Mouse (Mus musculus) Muller cell, postnatal 12 days (primary cell): ENCODE results near the gene Pla2g4e.

Source experiments
- DNase-seq: peaks from one replicate; pipeline ENCODE4 v3.0.0-alpha.2; 2015; ENCODE audit errors: inconsistent ontology term

Gene Pla2g4e

DNA sequence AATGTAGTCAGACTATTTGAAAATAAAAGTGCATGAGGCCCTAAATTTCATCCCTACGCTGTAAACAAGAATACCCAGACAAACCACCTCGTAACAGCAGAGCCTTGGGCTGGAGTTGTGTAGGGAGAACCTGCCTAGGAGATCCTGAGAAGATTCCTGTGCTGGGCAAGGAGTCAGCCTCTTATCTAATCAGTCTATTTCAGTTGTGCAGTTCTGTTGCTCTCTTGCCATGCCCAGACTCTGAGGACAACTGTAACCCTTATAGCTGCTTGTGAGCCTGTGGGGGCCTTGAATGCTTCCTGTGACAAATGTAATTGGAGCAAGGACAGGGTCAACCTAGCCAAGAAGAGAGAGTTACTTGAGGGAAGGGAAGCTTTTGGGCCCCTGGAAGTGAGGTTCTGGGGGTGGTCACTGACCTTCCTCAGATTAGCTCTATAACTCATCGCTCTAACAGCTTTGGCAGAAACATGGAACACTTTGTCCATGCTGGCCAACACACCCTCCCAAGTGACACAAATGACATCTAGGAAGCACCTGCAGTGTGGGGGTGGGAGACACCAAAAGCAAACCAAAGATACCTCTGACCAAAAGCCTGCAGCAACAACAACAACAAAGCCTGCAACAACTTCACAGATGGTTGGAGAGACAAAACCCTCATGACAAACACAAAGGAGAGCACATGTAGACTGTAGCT is 9.0 kb downstream of the Pla2g4e start:
- no peak for DNase-seq

DNA sequence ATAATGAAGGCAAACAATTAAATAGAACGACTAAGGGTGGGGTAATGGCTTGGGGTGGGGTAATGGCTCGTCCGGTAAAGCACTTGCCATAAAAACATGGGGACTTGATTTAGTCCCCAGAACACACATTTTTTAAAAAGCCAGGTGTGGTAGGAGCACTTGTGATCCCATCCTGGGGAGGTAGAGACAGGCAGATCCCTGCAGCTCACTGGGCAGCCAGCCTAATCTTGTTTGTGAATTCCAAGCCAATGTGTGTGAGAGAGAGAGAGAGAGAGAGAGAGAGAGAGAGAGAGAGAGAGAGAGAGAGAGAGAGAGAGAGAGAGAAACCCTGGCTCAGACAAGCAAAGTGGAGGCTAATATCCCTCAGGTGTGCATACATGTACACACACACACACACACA is 9.8 kb downstream of the Pla2g4e start:
- DNase-seq: no peak

DNA sequence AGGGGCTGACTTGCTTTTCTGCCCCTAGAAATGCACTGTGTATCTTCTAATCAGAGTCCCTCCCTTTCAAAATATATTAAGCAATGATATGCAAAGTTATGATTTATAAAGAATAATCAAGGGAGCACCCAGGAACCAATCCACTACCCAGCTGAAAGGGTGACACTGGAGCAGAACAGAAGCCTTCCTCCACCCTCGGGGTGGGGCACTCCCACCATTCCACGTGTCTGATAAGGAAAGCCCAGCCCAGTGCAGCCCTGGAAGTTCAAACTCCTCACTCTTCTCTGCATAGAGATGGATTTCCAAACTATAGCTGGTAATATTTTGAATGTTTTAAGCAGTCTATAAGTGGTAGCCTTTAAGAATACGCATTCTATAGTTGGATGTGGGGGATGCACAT is 13.5 kb downstream of the Pla2g4e start:
- no peak for DNase-seq

DNA sequence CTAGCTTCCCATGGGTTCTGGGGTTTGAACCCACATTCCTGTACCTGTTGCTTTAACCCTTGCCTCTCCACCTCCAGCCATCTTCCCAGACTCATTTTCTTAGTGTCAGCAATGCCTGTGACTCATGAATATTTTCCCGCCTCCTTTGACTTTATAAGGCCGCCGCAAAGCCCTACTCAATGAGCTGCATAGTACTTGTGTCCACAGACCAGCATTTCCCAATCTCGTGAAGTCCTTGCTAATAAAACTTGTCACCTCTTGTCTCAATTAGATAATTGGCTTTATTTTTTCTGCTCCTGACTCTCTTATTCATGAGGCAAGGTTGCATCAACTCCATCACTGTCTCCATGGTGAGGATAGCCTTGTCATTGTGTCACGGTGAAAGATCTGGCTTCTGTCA is 30.5 kb downstream of the Pla2g4e start:
- no peak for DNase-seq

DNA sequence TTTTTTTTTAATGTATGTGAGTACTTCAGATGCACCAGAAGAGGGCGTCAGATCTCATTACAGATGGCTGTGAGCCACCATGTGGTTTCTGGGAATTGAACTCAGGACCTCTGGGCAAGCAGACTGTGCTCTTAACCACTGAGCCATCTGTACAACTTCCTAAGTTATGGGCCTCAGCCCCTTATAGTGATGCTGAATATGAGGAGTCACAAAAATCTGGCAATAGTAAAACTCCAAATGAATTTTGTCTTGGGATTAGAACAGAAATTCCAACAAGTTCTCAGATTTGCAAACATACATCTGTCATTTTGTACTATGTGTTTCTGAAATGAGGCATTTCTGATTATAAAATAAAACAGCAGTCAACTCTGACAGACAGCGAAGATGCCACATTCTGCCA is 33.7 kb downstream of the Pla2g4e start:
- no peak for DNase-seq

DNA sequence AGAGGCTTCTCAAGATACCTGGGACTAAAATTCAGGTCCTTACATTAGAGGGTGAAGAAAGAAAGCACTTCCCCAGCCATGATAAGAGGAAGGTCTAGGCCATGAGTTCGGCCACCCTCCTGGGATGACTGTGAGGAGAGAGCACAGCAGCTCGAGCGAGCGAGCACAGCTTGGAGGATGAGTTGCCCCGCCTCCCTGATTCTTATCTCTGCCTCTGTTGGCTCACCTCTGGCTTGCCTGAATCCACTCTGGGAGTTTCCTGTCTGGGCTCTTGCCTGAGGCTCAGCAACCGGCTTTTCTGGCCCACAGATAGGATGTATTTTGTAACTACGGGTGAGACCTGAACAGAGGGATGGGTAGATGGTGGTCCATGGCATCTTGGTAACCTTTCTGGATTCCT is 37.2 kb downstream of the Pla2g4e start:
- DNase-seq: no peak

DNA sequence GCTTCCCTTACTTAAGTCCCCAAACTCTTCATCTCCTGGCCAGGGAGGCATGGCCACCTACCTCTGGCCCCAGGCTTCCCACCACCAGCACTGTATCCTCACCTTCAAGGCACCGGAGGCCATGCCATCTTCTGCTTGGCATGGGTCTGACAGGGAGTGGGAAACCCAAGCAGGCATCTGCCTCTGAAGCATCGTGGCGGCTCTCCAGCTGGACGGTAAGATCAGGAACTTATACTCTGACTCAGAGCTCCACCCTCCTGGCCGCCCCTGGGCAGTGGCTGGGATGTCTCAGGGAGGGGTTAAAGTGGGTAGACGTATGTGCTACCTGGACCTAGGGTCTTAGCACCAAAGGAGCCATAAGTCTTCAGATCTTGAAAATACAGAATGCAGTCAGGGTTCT is 38.1 kb downstream of the Pla2g4e start:
- no peak for DNase-seq

DNA sequence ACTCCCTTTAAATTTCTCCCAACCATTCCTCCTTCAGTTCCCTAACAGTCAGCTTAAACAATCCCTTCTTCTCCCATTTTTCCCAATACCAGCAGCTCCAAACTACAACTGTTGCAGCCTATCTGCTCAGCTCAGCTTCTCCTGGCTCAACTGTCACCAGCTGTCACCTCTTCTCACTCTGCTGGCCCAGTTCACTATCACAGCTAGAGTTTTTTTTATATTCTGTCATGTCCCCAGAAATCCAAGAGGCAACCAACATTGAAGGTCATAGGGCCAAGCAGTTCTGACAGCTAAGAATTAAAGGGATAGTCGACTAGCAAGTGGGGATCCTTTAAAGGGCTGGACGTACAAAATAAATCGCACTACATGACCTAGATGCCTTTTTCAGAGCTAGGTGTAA is 41.4 kb downstream of the Pla2g4e start:
- DNase-seq: no peak

DNA sequence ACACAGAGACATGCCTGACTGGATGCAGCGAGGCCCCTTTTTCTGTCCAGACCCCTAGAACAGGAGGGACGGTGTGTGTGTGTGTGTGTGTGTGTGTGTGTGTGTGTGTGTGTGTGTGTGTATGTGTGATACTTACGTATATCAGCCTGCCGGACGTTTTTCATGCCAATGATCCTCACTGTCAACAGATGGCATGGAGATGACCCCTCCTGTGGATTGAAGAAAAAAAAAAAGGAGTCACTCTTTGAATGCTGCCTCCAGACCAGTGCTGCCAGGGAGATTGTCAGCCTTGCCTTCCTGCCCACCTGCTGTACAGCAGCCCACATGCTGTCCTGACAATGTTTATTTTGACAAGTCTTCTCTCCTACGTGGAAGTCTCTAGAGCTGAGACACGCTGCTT is 45.1 kb downstream of the Pla2g4e start:
- DNase-seq: no peak

DNA sequence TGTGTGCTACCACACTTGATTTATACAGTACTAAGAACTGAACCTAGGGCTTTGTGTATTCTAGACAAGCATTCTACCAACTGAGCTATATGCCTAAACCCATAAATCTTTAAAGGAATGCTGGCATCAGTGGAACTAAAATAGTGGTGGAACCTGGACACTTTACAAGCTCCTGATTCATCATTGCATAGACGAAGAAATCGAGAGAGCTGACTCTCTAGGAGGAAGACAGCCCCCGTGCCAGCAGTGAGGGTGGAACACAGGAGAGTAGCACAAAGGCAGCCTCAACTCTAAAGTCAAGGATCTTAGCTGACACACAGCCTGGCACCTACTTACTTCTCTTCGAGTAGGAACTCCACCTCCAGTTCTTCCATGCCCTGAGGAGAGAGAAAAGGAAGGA is 57.0 kb downstream of the Pla2g4e start:
- DNase-seq: no peak

DNA sequence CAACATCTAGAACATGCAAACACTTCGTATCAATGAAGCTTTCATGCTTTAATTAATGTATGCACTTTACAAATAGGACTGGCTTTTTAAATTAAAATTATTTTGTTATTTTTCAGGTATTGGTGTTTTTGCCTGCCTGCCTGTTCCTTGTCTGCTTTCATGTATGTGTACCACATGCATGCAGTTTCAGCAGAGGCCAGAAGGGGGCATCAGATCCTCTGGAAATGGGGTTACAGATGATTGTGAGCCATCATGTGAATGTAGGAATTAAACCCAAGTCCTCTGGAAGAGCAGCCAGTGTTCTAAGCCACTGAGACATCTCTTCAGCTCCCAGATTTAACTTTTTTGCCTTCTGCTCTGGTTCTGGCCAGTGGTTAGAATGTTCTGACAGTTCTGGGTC is 57.6 kb downstream of the Pla2g4e start:
- DNase-seq: no peak

DNA sequence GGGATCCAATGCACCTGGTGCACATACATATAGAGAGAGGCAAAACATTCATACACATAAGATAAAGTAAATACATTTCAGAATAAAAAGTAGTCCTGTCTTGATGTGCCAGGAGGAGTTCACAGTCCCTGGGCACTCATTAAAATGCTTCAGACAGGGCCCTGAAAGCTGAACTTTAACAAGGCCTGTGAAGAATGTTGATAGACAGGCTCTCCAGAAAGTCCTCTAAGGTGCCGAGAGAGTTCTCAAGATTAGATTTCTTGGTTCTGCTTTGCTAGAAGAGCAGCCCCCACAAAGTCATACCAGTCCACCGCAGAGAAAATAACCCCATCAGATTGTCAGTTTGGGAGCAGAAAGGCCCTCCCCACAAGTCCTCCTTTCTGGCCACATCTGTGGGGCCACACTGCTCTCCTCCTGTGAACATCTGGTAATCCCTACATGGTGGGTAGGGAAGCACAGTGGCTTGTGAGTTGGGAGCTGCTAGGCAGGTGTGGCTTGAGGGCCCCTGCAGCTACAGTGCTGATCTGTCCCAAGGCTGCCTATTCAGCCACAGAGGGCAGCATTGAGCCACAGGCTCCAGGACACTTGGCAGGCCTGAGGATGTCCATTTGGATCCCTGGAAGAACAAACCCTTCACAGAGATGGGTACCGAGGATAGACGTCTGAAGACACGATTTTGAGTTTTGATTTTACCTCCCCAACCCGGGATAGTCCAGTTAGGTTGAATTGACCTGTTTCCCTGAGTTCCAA is 59.4 kb downstream of the Pla2g4e start:
- no peak for DNase-seq

DNA sequence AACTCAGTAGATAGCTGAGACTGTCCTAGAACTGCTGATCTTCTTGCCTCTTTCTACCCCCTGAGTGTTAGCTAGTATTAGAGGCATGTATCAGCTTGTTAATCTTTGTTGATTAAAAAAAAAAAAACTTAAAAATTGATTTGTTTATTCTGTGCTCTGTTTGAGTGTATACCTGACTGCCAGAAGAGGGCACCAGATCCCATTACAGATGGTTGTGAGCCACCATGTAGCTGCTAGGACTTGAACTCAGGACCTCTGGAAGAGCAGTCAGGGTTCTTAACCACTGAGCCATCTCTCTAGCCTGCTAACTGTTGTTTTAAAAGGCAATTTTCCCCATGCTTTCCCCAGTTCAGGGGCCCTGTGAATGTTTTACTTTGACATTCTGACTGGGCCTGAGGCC is 66.2 kb downstream of the Pla2g4e start:
- no peak for DNase-seq

DNA sequence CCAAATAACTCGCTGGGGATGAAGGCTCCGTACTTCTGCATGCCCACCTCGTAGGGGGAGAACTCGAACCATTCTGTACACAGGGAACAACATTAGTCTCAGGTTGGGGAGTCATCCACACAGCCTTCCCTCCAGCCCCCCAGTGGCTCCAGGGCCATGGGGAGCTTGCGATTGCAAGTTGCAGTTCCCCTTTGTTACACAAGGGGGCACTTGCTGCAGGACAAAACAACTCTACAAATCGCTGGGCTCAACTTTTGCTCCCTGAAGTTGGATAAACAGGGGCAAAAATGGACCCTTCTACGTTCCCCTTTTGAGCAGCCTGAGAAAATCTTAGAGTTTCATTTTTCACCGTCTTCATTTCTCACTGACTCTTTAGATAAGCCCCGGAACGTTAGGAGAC is 71.4 kb downstream of the Pla2g4e start:
- DNase-seq: peak; percentile 27

DNA sequence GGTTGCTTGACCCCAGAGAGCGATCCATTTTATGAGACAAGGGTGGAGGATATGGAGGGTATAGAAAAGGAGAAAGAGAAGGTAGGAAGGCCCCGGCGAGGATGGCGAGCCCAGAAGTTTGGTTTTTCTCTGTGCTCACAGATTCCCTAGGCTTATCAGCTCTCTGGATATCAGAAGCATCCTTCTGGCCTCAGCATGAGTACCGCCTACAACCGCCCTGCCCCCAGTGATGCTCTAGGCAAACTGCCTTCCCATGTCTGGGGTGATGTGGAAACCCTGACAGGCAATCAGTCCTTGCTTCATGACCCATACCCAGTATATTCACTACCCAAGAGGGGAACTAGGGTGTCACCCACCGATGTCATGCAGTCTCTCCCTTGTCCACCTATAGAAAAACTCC is 73.8 kb downstream of the Pla2g4e start:
- DNase-seq: no peak

DNA sequence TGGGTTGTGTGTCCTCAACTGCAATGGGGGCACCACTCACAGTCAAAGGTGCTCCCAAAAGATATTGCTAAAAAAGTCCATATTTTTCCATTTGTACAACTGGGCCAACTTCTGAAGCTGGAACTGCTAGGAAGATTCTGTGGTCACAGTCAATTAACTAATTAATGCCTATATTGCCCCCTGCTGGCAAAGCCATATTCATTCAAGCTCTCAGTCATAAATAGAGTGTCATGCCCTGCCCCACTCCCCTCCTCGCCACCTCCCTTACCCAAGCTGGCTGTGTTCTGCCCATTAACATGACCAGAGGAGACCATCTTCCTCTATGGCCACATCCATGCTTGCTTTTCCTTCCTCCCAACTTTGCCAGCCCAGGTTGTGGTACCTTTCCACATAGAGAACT is 74.4 kb downstream of the Pla2g4e start:
- peak; percentile 33 for DNase-seq

DNA sequence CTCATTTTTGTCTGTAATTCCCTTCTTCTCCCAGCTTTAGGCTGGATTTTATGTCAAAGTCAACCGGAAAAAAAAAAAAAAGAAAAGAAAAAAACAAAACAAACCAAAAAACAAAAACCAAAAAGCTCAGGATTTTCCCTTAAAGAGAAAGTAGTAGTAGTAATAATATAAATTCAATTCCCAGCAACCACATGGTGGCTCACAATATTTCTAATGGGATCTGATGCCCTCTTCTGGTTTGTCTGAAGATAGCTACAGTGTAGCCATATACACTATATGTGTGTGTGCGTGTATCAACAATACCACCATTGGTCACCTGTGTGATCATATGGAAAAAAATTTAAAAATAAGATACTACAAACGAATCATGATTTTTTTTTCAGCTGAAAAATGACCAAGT is 75.8 kb downstream of the Pla2g4e start:
- no peak for DNase-seq

DNA sequence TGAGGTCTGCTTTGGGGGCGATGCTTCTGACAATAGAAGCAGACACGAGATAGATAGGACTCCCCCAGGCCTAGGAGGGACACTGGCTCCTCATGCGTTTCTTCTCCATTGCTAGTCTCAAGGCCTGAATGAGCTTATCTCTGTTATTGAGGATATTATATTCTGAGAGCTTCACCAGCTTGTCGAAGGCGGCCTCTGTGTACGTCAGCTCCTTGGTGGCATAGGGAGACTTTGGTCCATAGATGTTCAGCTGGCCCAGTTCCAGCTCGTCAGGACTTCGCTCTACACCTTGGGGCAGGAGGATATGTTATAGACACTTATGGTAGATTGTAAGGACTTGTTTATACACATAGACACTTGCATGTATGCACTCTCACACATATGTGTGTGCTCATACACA is 77.4 kb downstream of the Pla2g4e start:
- no peak for DNase-seq

DNA sequence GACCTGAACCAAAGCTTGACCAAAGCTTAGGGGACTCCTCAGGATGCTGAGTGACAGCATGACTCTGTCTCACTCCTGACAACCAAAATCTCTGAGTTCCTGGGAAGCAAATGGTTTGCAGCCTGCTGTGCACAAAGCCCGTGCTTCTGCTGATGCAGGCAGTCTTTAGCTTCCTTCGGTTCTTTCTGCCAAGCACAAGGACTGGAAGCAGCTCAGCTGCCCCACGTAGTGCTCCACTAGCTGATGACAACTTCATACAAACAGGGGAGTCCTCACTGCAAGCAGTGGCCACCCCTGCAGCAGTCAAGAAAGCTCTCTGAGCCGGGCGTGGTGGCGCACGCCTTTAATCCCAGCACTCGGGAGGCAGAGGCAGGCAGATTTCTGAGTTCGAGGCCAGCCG is 79.7 kb downstream of the Pla2g4e start:
- DNase-seq: no peak

DNA sequence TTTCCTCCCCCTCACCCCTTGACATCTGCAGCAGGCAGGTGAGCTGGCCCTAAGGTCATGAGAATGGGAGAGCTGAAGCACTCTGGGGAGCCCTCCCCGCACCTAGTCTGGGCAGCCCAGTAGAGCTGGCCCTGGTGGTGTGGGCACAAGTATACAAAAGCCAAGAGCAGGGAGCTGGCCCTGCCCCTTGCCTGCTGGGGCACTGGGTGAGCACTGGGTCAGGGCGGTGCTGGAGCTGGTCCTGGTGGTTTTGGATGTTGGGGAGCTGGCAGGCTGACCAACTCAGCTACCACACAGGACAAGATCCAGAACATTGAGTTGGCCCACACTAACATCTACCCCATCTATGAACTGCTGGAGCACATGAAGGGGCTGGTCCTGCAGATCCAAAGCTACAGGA is 85.7 kb downstream of the Pla2g4e start:
- DNase-seq: no peak

DNA sequence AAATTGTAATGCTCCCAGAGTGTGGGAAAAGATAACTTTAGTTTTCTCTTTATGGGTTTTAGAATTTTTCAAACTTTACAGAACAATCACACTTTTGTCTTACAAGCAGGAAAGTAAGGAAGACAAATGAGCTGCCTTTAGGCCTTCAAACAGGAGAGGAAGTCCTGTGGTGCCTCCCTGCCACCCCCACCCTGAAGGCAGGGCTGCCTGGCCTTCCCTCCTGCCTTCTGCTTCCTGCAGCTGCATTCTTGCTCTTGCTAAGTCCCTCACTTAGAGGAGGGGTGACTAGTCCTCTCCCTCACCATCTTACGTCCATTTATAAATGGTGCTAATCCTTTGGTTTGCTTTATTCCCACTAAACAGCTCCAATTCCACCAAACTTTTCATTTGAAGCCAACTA is 86.3 kb downstream of the Pla2g4e start:
- DNase-seq: no peak

DNA sequence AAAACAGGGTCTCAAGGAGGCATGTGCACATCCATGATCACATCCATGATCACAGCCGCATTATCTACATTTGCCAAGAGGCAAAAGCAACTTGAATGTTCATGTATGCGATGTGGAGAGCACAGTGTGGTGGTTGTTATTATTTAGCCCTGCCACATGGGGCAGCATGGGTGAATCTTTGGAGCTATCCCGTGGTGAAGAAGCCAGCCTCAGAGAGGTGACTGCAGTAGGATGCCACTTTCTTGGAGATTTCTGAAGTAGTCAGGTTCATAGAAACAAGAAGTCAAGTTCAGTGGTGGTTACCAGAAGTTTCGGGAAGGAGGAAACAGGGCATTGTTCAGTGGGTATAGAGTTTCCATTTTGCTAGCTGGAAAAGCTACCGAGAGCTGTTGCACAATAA is 87.1 kb downstream of the Pla2g4e start:
- DNase-seq: no peak

DNA sequence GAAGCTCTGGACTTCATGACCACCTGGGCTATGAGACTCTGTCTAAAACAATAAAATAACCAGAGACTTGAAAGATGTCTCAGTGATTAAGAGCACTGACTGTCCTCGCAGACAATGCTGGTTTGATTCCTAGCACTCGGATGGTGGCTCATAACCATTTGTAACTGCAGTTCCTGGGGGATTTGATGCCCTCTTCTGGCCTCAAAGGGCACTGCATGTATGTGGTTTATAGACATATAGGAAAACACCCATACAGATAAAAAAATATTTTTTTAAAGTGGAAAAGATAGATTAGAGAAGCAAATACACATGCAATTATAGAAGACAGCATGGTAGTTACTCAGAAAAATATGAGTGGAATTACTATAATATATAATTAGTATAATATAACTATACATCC is 87.5 kb downstream of the Pla2g4e start:
- DNase-seq: no peak
